Mouse (Mus musculus) effector memory CD4-positive, alpha-beta T cell, adult 7 months (primary cell): ENCODE results near the gene Plekhh3. TPM values are rescaled to one million over a fixed set of nuclear protein-coding genes. Genes with fewer than 3 reads are reported as not detected.

Experiments used
- polyA plus RNA-seq: library from polyadenylated mRNA; unstranded; fragments of 100-300 nt; shearing (Covaris generic); gene quantifications from one replicate; pipeline ENCODE4 v1.2.1, GENCODE M21; 2017

Gene Plekhh3
- polyA plus RNA-seq: not detected

GRCm38 (mm10) chr11:101170811-101171610 lies at the start of gene Plekhh3:
Plekhh3 (minus strand) TSS chr11:101171351.

DNA sequence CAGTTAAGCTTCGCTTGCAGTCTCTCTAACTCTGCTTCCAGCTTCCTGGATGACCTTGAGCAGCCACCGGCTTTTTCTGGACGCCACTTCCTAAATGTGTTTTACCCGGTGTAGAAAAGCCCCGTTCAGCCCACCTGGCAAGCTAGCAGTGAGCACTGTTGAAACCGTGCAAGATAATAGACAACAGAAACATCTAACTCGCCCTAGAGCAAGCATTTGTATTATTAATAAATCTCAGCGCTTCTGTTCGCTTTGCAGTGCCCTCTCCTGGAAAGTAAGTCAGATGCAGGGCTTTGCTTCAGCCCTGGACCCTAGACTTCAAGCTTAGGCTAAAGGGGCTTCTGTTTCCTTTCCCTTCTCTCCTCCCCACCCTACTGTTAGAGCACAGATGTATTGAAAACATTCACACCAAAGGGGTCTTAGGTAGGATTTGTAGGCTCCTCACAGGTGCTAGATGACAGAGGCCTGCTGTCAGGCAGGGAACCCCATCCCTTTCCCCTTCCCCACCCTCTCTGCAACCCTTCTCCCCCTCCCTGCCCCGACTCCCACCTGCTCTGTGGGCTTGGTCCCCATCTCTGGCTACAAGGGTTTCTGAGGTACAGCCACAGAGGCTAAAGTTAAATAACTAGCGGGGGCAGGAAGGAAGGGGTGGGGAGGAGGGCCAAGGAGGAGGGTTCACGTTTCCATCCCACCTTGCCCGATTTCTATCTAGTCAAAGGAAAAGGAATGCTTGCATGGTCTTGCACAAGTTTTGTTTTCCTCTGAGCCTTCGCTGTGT lies 3.9 kb upstream of the Plekhh3 start, which contains the start of gene Ccr10:
TSS of gene Ccr10 (minus strand) at position 593 of the 778 bp plus-strand sequence.

DNA sequence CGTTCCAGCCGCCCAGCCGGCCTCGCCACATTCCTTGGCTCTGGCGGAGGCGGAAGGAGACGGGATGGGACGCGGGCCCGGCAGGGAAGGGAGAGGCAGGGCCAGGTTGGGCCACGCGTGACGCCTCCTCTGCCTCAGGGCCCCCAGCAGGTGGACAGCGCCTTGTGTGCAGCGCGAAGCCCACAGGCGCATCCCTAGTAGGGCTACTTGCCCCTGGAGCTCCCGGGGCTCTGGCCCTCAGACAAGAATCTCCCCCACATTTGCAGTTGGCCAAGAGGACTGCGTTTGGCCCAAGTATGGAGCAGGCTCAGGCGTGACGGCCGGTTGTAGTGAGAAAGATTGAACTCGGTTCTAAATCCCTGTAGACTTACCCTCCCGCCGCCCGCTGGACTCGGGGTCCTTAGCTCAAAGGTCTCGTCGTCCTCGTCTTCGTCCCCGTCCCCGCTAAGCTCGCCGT lies 769 bp downstream of the Plekhh3 start, which contains the start of gene Cntnap1:
TSS of gene Cntnap1 (plus strand) at position 170 of the 457 bp plus-strand sequence.

GRCm38 (mm10) chr11:101155728-101156371 lies 15.3 kb downstream of the Plekhh3 start, which contains the start of gene Tubg2:
Tubg2 (plus strand) TSS chr11:101155907.

DNA sequence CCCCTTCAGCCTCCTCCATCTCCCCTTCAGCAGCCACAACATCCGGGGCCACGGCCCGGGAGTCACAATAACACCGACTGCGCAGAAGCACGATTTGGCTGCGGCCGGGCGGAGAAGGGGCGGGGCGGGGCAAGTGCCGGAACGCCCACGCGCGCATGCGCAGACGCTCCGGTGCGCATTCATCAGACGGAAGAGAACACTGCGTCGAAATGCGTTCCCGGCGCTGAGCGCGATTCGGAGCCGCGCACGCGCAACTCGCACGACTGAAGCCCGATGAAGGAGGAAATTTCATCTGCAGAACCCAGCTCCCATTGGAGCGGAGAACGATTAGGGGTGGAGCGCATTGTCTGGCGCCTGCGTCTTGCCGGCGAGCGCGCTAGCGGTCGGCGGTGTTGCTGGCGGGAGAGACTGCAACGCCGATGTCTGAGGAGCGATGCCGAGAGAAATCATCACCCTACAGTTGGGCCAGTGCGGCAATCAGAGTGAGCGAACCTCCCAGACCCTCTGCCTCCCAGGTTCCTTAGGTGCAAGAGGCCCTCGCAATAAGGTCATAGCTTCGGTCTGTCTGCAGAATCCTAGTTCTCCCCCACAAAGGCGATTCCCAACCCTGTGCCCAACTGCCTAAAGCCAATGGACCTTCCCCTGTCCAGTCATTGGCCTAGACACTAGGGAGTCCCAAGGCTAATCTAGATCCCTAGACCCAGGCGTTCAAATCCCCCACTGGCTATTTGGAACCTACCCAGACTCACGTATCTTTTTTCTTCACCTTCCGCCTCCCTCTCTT lies 51.2 kb downstream of the Plekhh3 start, which contains the start of the genes Retreg3 and Tubg1:
TSS of gene Retreg3 (minus strand) at position 133 of the 784 bp plus-strand sequence.
TSS of gene Tubg1 (plus strand) at position 178 of the 784 bp plus-strand sequence.

Other genes starting within 250 kb of the Plekhh3 start
- gene Stat3, start 231.8 kb downstream of the Plekhh3 start, polyA plus RNA-seq: 351 TPM
- gene Cavin1, start 200.5 kb downstream of the Plekhh3 start, polyA plus RNA-seq: not detected
- 1.1 TPM for gene Atp6v0a1, start 161.9 kb downstream of the Plekhh3 start, polyA plus RNA-seq
- 6.4 TPM for gene Naglu, start 101.3 kb downstream of the Plekhh3 start, polyA plus RNA-seq
- gene Hsd17b1, start 92.9 kb downstream of the Plekhh3 start, polyA plus RNA-seq: 0.38 TPM
- gene Coasy, start 88.8 kb downstream of the Plekhh3 start, polyA plus RNA-seq: 12.0 TPM
- 46.3 TPM for gene Mlx, start 84.1 kb downstream of the Plekhh3 start, polyA plus RNA-seq
- gene Psmc3ip, start 75.9 kb downstream of the Plekhh3 start, polyA plus RNA-seq: 2.1 TPM
- gene Retreg3, start 51.5 kb downstream of the Plekhh3 start, polyA plus RNA-seq: 42.1 TPM
- gene Tubg1, start 51.4 kb downstream of the Plekhh3 start, polyA plus RNA-seq: 11.4 TPM
- 0.27 TPM for gene Tubg2, start 15.4 kb downstream of the Plekhh3 start, polyA plus RNA-seq
- 0.11 TPM for gene Cntnap1, start 828 bp downstream of the Plekhh3 start, polyA plus RNA-seq
- gene Ccr10, start 4.1 kb upstream of the Plekhh3 start, polyA plus RNA-seq: not detected
- gene Ezh1, start 55.1 kb upstream of the Plekhh3 start, polyA plus RNA-seq: 87.5 TPM
- gene Ramp2, start 74.7 kb upstream of the Plekhh3 start, polyA plus RNA-seq: 2.8 TPM
- gene Vps25, start 82.4 kb upstream of the Plekhh3 start, polyA plus RNA-seq: 87.7 TPM
- gene Wnk4, start 89.2 kb upstream of the Plekhh3 start, polyA plus RNA-seq: 0.30 TPM
- gene Cntd1, start 107.7 kb upstream of the Plekhh3 start, polyA plus RNA-seq: not detected
- gene Coa3, start 107.8 kb upstream of the Plekhh3 start, polyA plus RNA-seq: 48.4 TPM
- gene Becn1, start 130.9 kb upstream of the Plekhh3 start, polyA plus RNA-seq: 206 TPM
- gene Psme3, start 144.9 kb upstream of the Plekhh3 start, polyA plus RNA-seq: 167 TPM
- gene Aoc2, start 153.7 kb upstream of the Plekhh3 start, polyA plus RNA-seq: 3.3 TPM
- not detected for gene Aoc3, start 159.3 kb upstream of the Plekhh3 start, polyA plus RNA-seq
- gene G6pc, start 196.2 kb upstream of the Plekhh3 start, polyA plus RNA-seq: not detected
- 26.2 TPM for gene Aarsd1, start 246.3 kb upstream of the Plekhh3 start, polyA plus RNA-seq